Mouse (Mus musculus) right cerebral cortex, postnatal 36 days (tissue): Measurements from ENCODE around the gene Rasa2.

ENCODE experiments used
- DNase-seq, 2 experiments: peaks; one replicate each; pipeline ENCODE4 v3.0.0; 2022; ENCODE audit warnings: low spot score in 2 of 2, mixed read lengths in 1 of 2

Rasa2 gene

GRCm38 (mm10) chr9:96639451-96639850, 8.0 kb upstream of the Rasa2 start:
- no peak for DNase-seq

DNA sequence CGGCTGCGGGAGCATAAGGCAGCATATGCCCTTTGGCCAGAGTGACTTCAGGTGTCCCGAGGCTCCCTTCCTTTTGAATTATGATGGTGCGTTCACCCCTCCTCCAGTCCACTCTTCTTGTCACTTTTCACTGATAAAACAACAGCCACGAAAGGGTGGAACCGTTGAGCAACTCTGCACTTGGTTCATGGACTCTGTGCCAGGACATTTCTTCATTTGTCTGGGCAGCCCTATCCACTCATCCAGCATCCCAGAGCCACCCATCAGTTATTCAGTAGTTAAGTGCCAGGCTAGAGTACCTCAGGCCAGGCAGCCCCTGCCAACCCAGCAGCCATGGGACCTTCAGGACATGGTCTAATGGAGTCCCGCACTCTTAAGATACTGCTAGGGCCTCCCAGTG, 7.1 kb upstream of the Rasa2 start:
- no peak for DNase-seq

GRCm38 (mm10) chr9:96637157-96637548, 5.7 kb upstream of the Rasa2 start:
- no peak for DNase-seq

- DNase-seq = no peak
These were observed 5.2 kb upstream of the Rasa2 start for GRCm38 (mm10) chr9:96636423-96637156.

DNA sequence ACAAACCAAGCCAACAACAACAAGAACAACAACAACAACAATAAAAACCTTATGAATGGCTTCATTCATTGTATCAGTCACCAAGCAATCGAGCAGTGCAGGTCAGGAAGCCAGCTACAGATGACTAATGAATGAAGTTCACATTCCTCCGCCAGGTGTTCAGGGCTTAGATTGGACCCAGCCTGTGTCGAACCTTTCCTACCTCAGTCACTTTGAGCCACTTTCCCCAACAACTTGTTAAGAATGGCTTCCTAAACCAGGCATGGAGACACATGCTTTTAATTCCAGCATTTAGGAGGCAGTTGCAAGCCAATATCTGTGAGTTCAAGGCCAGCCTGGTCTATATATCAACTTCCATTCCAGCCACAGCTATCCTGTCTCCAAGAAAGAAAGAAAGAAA, 4.5 kb upstream of the Rasa2 start:
- DNase-seq = no peak

GRCm38 (mm10) chr9:96635176-96635575, 3.8 kb upstream of the Rasa2 start:
- no peak for DNase-seq

- no peak for DNase-seq
These were observed 2.4 kb upstream of the Rasa2 start for GRCm38 (mm10) chr9:96633771-96634170.

- no peak for DNase-seq
These were observed 1.3 kb upstream of the Rasa2 start for GRCm38 (mm10) chr9:96632756-96633155.

DNA sequence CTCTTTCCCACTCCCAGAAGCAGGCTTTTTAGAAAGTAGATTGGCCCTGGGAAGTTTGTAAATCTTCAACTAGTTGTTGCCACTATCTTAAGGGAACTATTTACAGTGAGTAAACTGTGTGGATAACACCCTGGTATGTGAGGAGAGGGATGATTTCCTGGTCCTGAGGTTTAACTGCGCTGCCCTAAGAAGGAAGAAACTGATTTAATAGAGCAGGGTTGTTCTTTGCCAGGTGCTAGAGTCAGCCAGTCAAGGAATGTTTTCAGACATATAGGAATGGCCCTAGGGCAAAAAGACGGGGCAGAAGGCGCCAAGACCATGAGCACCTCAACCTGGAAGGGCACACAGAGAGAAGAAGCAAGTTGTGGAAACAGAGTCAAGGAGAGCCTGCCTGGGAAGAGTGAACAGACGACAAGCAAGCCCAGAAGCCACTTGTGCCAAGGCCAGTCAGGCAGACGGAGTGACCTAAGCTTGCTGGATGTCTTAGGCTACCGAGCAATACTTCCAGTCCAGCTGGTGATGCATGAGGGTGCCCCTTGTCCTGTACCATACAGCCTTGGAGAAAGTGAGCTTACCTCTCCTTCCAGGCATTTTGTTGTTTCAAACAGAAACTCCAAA, 765 bp upstream of the Rasa2 start:
- no peak for DNase-seq

DNA sequence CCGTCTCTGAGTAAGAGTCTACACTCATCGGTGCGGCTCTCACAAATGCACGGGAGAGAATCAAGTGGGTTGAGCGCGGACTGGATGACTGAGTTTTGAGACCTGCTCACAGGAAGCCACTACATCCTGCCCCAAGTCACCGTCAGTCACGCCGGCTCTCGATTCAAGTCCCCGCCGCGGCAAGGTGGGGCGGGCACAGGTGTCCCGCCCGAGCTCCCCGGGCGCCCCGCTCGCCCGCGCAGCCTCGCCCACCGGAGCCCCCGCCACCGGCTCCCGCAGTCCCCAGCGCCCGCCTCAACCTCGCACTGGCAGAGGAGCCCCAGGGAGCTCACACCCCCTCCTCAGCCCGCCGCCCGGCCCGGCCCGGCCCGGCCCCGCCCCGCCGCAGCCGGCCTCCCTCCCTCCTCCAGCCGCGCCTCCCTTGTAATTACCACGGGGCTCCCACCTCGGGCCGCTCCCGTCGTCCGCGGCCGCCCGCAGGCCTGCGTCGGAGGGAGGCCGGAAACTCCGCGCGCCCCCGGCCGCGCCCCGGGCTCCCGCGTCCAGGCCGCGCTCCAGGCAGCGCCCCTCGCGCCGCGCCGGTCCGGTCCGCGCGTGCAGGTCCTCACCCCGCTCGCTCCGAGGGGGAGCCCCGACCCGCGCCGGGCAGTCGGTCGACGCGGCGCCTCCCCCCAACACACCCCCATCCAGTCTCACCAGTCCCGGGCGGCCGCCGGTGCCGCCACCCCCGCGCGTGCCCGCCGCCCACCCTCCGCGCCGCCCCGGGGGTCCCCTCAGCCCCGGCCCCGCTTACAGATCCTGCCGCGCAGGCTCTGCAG, 637 bp downstream of the Rasa2 start:
- DNase-seq = peak in 1 of 2 experiments; percentile 18

GRCm38 (mm10) chr9:96629151-96629550, 2.3 kb downstream of the Rasa2 start:
- DNase-seq = no peak

DNA sequence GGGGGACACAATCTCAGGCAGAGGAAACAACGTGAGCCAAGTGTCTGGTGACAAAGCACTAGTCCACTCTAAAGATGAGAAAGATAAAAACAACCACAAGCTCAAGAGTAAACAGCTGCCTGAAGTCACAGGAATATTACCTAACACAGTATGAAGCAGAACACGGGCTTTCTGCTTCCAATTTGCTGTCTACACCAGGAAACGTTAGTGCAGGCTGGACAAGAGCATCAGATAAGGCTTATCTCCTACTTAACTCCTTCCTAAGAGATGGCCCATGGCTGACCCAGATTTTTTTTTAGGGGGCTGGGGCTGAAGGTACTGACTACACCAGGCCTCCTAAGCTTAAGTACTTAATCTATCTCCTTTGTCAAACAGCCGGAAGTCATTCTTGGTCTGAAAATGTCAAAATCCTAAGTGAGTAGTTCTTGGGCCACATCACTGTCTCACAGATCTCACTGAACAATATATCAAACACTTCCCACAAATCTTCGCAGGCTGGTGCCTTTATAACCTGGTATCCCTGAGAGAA, 3.8 kb downstream of the Rasa2 start:
- no peak for DNase-seq

DNA sequence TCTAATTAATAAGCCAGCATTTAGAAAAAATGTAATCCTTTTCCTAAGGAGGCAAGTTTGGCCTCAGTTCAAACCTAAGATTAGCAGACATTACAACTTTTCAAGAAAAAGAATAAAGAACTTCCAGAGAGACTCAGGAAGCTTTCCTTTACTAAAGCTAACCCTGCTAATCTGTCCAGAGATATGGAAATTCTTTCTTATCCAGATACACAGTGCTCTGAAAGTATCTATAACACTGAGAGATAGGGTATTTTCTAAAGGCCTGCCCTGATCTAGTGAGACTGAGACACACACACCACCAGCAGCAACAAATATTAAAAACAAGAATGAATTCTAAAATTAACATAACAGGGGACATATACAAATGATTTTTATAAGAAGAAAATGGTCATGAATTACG, 4.4 kb downstream of the Rasa2 start:
- no peak for DNase-seq

DNA sequence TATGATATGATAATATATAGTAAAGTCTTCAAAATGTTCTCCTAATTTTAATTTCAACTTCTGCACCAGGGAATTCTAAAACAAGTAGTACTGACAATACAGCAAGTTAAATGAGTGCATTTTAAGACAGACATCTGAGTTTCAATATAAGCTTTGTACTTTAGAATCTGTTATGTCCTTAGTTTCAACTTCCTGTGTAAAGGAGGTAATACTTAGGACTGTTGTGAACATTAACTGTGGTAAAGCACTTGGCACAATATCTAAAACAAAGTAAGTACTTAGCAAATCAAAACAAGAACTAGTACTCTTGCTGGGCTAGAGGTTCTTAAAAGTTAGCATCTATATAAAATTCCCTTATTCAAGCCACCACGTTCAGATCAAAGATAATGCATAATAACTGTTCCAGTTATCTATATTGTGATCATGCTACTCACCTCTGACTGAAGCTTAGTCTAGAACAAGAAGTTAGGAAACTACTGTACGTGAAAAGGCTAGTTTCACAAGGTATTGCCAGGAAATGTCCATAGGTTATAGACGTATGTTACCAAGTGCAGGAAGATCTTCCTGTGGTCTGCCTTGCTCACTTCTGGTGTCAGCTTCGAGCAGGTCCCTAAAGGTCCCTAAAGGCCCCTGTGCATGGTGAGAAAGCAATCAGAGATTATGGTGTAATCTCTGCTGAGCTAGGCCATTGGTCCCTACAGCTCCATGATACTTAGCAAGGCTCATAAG, 12.8 kb downstream of the Rasa2 start:
- no peak for DNase-seq

DNA sequence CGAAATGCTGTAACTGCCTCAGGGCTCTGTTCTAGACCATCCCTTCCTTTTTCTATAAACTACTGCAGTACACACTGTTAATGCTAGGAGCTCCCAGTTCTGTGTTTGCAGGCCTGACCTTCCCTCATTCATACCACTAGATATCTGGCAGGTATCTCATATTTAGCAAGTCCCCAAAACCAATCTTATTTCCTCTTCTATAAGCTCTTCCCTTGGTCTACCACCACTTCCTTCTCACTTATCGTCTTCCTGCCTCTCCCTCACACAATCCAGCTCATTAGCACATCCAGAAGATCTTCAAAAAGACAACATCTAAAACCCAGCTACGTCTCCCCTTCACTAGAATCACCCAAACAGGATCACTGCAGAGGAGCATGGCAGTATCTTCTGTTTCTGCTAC, 19.1 kb downstream of the Rasa2 start:
- no peak for DNase-seq

- no peak for DNase-seq
These were observed 19.6 kb downstream of the Rasa2 start for GRCm38 (mm10) chr9:96611693-96612293.

DNA sequence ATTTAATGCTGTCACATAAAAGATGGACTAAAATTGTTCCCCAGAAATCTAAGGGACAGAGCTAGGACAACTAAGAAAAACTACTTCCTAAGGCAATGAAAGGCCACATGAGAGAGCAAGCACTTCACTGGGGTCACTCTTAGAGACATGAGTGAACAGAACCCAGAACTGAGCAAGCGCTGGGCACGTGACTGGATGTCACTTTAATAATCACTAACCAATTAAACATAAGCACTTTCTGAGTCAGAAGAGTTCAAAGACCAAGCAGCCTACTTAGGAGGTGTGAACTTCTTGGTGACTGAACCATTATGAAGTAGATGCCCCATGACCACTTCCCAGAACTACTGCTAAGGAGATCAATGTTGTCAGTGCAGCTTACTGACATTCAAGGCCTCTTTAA, 20.6 kb downstream of the Rasa2 start:
- DNase-seq = no peak

- DNase-seq = no peak
These were observed 28.0 kb downstream of the Rasa2 start for GRCm38 (mm10) chr9:96603416-96603815.

DNA sequence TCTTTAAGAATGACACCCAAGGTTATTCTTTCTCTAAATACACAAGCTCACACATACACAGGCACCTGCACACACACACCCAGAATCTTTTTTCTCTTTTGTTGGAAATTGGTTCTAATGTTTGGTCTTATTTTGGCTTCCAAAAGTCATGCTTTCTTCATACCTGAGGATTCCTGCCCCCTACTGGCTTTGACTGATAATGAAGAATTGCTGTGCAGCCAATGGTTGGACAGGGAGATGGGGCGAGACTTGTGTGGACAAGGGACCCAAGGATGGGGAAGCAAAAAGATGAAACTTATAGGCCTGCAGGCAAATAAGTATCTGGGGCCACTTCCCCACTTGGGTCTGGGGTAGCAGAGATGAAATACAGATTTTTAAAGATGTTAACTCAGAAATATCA, 33.5 kb downstream of the Rasa2 start:
- no peak for DNase-seq

DNA sequence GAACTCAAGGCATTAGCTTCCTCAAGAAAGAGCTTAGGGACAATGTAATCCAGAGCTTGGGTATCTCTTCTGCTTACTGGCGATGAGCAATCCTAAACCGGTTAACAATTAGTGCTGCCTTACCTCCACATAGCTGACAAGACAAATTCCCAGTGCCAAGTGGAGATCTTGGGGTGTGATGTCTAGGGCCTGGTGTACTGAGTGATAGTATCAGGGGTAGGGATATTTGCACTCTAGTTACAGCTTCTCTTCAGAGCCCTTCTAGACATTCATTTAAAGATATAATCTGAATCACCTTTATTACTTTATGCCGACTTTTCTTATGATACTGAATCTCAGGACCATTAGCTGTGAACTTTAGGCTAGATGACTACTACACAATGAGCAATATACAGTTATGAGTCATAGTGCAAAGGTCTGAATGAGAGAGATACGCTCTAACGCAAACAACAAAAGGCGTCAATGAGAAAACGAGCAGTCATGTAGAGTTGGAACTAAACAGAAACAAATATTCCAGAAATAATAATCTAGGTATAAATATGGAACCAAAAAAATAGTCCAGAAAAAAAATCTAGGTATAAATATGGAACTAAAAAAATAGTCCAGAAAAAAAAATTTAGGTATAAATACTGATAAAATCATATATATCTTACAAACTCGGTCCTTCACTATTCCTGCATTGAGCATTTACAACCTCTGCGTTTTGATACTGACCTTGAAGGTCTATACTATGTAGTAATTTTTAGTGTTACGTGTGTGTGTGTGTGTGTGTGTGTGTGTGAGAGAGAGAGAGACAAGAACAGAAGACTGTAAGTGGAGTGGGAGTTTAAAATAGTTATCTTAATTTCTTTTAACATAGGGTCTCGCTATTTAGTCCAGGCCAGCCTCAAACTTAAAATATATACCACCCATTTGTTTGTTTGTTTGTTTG, 38.5 kb downstream of the Rasa2 start:
- DNase-seq = no peak
